Mouse (Mus musculus) central nervous system, embryonic 18 days (tissue): ENCODE data around the gene Gm29094. TPM values are rescaled to one million over a fixed set of nuclear protein-coding genes. Genes with fewer than 3 reads are reported as not detected.

Experiments used
- polyA plus RNA-seq: library from polyadenylated mRNA; depleted of rRNA; stranded (reverse); fragments of >200 nt; gene quantifications from 2 replicates; pipeline ENCODE4 v1.2.3, GENCODE M21; 2012; rRNA removed

Gene Gm29094
- polyA plus RNA-seq: not detected in 2 replicates

DNA sequence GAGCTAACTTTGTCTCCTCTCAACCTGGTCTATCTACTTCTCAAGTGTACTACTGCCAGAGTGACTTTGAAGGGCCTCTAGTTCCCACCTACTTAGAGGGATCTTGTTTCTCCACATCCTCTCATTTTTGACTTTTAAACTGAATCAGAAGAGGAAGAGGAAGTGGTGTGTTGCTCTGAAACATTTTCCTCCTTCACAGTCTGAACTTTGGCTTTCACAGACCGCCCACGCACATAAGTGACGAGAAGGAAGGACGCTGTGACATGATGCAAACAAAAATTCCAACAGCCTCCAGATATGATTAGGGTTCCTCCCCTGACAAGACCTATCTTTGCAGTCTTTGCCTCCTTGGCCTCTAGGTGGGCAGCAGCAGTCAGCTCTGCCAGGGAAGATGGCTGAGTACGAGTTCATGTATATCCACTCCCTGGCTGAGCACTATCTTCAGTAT is at the start of gene Gm29094, which contains the start of gene Bcl2a1b:
Gm29094 (plus strand) TSS at position 411 of the 448 bp plus-strand sequence.
Bcl2a1b (plus strand) TSS at position 241 of the 448 bp plus-strand sequence.

GRCm38 (mm10) chr9:89210353-89211064 is 11.3 kb downstream of the Gm29094 start, which contains the start of gene Mthfs:
Gene Mthfs (plus strand): TSS chr9:89210676.

Other genes with a start within 250 kb of the Gm29094 start
- gene Bcl2a1a, start 242.5 kb upstream of the Gm29094 start, polyA plus RNA-seq: 0.07 TPM in 1 of 2 replicates, not detected in the other
- gene Trim43b, start 106.5 kb upstream of the Gm29094 start, polyA plus RNA-seq: not detected in 2 replicates
- 0.95 and 1.5 TPM in 2 replicates for gene Bcl2a1b, start 170 bp upstream of the Gm29094 start, polyA plus RNA-seq
- 8.4 and 10.6 TPM in 2 replicates for gene Mthfs, start 11.3 kb downstream of the Gm29094 start, polyA plus RNA-seq